Mouse (Mus musculus): ENCODE data around the gene Gtf3c1. TPM values are rescaled to one million over a fixed set of nuclear protein-coding genes. Genes with fewer than 3 reads are reported as not detected.
A peak's percentile ranks its signal among the peaks of the same experiment; 100 is the strongest.

The Gtf3c1 gene
- total RNA-seq, 2 experiments from 2014 or later: 48.1 to 57.9 TPM

DNA sequence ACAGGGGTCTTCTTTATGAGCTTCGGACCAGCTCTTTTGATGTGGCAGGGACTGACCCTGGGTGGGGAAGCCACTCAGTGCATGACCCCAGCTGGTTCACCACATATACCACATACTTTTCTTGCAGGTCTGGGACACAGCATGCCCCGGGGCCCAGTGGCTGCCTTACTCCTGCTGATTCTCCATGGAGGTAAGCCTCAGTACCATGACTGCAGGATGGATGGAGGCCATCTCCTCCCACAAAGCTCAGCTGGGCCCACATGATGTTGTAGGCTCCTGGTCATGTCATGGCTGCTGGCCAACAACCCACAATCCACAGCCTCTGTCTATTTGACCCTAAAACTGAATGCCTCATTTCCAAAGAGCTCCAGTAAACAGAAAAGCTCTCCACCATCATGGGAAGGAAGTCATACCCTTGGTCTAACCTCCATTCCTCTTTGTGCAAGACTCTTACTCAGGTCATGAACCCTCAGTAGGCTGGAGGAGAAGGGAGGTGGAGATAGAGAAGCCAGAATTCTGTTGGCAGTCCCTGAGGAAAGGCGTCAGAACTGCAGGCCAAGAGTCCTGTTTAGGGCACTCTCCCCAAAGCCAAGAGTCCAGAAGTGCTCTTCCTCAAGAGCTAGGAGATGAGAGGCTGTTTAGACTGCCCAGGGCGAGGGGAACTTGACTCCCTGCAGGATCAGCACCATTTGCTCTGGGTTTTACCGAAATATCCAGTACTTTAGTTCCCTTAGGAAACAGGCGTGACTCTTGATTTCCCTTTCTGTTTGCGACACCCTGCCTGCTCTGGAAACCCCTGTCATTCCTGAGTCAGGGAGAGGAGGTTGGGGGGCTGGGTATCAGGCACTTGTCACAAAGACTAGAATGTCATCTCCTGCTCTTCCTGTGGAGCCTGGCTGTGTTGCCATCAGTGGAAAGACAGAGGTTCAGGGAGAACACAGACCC lies 84.6 kb downstream of the Gtf3c1 start:
- DNase-seq: peak in 1 of 2 experiments; percentile 27

- no peak for DNase-seq
Measured at GRCm38 (mm10) chr7:125620077-125620476, 87.5 kb downstream of the Gtf3c1 start.

DNA sequence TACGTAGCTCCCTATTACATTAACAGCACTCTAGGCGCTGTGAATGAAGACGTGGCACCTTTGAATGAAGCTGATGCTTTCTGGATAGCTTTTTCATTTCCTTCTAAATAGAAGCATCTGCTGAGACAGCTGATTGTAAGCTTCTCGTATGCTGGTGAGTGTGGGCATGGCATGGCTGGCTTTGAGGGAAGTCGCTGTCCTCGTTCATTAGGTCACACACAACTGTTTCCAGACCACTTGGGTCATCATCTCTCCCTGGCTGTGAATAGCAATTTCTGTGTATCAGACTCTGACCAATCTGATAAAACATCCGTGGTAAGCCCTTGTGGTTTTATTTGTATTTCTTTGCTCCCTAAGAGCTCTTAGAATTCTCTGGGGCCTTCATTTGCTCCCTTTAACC lies 89.6 kb downstream of the Gtf3c1 start:
- DNase-seq: peak in 1 of 2 experiments; percentile 52

GRCm38 (mm10) chr7:125615453-125615852 lies 92.1 kb downstream of the Gtf3c1 start:
- no peak for DNase-seq

DNA sequence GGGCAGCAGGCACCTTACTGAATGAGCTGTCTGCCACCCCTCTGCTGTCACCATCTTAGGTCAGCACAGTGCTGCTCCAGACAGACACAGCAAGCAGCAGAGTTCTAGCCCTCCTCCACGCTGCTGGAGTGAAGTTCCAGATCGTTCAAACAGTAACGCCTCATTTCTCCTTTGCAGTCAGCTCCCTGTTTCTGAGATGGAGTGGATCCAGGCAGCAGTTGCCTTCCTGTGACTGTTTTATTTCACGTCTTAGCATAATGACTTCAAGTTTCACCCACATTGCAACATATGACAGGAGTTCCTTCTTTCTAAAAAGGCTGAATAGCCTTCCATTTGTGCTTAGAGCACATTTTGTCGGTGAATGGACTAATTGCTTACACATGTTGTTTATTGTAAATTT lies 94.0 kb downstream of the Gtf3c1 start:
- DNase-seq: peak in 1 of 2 experiments; percentile 45

DNA sequence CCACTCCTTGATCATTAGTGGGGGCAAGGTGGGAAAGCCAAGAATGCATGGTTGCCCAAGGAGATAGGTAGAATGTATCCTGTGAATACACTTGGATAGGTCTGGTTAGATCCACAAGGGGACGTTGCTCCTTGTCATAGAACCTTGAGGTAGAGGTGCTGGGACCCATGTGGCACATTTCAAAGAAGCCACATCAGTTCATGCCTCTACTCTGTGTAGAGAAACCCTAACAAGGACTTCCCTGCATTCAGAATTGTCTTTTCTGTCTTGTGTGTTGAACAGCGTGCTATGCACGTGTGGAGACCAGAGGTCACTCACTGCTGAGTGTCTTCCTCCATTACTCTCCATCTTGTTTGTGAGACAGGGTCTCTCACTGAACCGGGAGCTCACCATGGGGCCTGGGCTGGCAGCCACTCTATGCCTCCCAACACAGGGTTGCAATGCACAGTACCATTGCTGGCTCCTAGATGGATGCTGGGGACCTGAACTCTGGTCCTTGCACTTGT lies 99.3 kb downstream of the Gtf3c1 start:
- DNase-seq: no peak

GRCm38 (mm10) chr7:125607384-125608182 lies 100.0 kb downstream of the Gtf3c1 start:
- DNase-seq: no peak

DNA sequence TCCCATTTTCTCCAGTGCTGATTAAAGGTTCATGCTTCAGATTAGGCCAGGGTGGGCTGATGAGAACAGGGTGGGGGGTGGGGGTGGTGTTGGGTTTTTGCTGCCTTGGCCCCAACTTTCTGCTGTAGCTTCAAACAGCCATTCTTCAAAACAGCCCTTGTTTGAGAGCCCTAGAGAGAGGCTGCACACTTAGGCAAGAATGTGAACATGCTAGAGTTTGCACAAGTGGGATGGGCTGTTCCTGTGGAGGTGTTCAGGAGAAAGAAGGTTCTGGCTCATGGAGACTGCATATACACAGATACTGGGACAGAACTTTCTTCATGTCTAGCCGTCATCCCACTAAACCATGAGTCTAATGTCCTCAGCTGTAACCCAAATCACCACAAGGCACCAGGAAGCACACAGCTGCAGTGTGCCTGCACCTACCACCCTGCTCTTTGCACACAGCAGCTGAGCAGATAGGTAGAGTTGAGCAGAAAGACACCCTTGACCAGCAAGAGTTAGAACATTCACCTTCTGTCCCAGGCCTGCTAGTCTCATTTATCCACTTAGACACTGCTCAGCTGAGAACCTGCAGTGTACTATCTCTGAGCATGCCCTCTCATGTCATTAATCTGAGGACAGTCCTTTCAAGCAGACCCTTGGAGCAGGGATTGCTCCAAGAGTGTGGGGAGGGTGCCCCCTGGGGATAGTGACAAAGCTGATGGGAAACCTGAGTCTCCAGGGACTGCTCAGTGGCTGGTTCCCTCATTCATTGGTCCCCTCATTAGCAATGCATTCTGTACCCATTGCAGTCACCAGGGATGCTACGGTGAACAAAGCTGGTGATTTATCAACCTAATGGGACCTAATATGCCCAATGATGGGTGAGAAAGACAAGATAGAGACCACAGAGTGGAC lies 101.1 kb downstream of the Gtf3c1 start:
- no peak for DNase-seq

DNA sequence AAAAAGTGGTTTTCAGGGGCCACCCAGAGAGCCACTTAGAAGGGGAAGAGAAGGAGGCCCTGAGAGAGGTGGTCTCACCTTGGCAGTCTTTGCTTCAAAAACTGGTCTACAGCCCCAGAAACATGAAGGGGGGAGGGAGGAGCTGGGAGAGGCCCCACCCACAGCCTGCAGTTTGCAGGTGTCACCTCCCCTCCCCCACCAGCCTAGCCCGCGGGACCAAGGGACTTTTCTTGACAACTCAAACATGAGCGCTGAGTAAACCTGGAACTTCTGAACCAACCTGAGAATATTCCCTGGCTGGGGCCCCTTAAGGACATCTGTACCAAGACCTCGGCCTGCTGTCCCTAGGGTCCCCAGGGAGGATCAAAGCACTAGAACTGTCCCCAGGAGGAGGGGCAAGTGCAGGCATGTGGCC lies 101.8 kb downstream of the Gtf3c1 start:
- no peak for DNase-seq

- no peak for DNase-seq
Measured at GRCm38 (mm10) chr7:125604362-125605319, 102.9 kb downstream of the Gtf3c1 start.

DNA sequence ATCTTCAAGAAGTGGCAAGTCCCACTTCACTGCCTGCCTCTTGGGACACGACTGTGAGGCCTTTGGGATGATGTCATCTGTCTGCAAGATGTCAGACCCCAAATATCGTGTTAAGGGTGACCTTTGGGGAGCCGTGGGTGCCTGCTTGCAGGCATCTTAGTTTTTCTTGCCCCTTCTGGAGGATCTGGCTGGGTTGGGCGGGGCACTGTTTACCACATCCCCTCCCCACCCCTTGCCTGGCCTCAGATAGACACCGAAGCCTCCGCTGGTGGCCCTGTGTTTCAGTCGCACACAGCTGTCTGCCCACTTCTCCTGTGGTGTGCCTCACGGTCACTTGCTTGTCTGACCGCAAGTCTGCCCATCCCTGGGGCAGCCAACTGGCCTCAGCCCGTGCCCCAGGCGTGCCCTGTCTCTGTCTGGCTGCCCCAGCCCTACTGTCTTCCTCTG lies 104.4 kb downstream of the Gtf3c1 start, which contains the start of gene Il21r:
TSS of gene Il21r (plus strand) at position 245 of the 447 bp plus-strand sequence.
- DNase-seq: peak in 1 of 2 experiments; percentile 54

DNA sequence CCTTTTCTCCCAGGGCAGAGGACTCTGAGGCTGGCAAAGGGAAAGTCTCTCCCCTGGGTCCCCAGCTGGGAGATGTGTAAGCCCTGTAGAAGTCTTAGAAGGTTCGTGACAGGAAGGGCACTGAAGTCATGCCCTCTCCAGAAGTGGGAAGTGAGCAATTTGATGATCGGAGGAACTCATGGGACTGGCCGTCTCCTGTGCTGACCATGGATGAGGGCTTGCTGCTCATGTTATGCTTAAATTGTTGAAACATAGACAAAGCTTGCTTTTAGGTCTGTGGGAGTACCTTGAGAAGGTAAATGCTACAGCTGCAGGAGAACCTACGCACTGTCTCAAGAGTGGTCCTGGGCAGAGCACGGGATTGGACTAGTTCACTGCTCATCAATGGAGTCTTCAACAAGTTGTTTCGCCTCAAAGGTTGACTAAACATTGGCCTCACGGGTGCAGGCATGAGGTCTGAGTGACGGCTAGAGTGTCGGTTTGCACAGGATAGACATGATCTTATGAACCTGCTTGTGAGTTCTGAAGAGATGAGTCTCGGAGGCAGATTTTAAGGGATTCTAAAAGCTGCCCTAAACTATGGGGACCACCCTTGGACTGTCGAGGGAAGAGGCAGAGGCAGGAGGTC lies 105.6 kb downstream of the Gtf3c1 start:
- DNase-seq: peak in 1 of 2 experiments; percentile 48

DNA sequence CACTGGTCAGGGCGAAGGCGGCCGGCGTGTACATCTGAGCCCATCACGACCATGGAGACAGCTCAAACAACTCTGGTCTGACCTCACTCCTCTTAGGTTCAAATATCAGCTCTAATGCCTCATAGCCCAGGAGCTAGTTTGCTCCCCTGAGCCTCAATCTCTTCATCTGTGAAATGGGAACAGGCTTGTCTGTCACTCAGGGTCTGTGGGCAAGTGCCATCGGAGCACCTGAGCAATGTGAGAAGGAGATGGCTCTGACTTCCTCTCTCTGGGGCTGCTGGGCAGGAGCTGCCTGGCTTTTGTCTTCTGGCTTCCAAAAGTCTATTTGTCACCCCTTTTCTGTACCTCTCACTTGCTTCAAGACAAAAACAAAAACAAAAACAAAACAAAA lies 106.3 kb downstream of the Gtf3c1 start:
- no peak for DNase-seq

- DNase-seq: no peak
Measured at GRCm38 (mm10) chr7:125600612-125601279, 106.8 kb downstream of the Gtf3c1 start.

- DNase-seq: no peak
Measured at GRCm38 (mm10) chr7:125600136-125600535, 107.4 kb downstream of the Gtf3c1 start.

DNA sequence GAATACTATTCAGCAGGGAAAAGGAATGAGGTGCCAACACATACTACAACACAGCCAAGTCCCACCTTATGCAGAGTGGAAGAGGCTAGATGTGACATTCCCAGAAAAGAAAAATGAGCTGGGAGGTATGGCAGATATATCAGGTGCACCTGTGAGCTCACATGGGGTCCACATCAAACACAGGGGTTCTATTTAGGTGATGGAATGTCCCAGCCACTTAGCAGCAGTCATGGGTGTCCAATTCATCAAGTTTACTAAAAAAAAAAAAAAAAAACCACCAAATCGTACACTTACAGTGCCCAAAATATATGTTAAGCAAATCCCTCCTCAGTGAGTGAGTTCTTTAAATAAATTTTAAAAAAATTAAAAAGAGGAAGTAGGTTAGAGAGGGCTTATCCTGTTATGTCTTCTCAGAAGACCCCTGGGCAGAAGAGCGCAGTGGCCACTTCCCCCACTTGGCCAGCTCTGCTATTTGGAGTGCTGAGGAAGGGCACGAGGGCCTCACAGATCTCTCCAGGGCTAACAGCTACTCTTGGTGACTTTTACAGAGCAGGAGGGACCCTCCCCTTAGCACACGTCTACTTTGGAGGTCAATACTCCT lies 108.1 kb downstream of the Gtf3c1 start:
- no peak for DNase-seq

GRCm38 (mm10) chr7:125597516-125598347 lies 109.8 kb downstream of the Gtf3c1 start:
- no peak for DNase-seq

DNA sequence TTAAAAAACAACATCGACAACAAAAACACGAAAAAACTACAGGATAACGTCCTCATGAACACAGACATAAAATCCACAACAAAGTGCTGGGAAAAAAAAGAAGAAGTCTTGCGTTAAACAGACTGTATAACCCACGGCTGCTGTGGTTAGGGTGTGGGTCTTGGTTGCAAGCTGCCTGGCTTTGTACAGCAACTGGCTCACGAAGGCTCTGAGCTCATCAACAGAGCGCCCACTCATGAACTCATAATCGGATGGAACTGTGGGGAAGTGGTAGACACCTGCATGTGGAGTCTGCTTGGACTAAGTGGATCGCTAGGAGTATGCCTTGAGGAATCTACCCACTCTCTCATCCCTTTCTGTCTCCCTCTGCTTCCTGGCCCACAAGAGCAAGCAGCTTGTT lies 110.5 kb downstream of the Gtf3c1 start:
- DNase-seq: no peak
